Mouse (Mus musculus): Measurements from ENCODE around the gene Actn4.
"Not testable (repeated sequence)": the region's sequence is repeated elsewhere in the genome, so short reads cannot be mapped to it uniquely, and the experiment has no call there.

Gene Actn4

GRCm38 (mm10) chr7:28969672-28970394 is 7.7 kb upstream of the Actn4 start:
- no peak for DNase-seq (ENCODE audit: low read depth, low spot score)

DNA sequence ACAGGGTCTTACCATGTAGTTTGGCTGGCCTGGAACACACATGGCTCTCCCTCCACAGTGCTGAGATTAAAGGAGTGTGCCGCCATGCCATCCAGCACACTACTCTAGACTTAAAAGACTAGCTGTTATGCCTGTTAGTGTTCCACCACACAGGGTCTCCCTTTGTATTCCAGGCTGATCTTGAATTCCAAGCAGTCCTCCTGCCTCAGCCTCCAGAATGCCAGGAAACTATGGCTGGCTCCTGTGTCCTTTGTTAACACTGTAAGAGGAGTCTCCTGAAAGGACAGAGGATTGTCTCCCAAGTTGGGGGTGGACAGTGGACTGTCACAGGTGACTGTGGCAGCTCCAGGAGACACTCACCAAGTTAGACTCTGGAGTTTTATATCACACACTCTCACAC is 7.1 kb upstream of the Actn4 start:
- no peak for DNase-seq (ENCODE audit: low read depth, low spot score)

GRCm38 (mm10) chr7:28968120-28968519 is 6.0 kb upstream of the Actn4 start:
- not testable (repeated sequence) for DNase-seq (ENCODE audit: low read depth, low spot score)

- DNase-seq (ENCODE audit: low read depth, low spot score) = no peak
Measured at GRCm38 (mm10) chr7:28966751-28967505, 4.8 kb upstream of the Actn4 start.

DNA sequence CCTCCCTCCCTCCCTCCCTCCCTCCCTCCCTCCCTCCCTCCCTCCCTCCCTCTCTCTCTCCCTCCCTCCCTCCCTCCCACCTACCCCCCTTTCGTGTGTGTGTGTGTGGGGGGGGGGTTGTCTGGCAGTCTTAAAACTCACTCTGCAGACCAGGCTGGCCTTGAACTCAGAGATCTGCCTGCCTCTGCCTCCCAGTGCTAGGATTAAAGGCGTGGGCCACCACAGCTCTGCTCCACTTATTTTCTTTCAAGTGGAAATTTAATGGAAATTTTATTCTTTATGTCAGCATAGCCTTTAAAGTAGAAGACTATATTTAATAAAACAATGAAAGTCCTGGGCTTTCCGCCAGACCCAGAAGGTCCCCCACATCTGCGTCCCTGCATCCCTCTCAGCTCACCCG is 4.0 kb upstream of the Actn4 start:
- DNase-seq (ENCODE audit: low read depth, low spot score) = no peak

GRCm38 (mm10) chr7:28965346-28965840 is 3.3 kb upstream of the Actn4 start:
- peak; percentile 23 for DNase-seq (ENCODE audit: low read depth, low spot score)

- DNase-seq (ENCODE audit: low read depth, low spot score) = no peak
Measured at GRCm38 (mm10) chr7:28963399-28963923, 1.3 kb upstream of the Actn4 start.

DNA sequence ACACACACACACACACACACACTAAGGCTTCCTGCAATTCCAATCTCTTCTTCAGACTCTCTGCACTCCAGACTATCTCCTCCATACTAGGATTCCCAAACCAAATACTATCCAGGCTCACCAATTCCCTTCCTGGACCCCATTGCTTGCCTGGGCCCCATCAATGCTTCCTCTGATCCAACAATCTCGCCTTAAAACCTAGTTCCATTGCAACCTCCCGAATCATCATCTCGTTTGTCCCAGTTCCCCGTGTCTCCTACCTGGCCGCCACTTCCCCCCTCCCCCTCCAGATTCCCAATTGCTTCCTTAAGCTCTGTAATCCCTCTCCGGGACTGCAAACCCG is 585 bp downstream of the Actn4 start:
- no peak for DNase-seq (ENCODE audit: low read depth, low spot score)

DNA sequence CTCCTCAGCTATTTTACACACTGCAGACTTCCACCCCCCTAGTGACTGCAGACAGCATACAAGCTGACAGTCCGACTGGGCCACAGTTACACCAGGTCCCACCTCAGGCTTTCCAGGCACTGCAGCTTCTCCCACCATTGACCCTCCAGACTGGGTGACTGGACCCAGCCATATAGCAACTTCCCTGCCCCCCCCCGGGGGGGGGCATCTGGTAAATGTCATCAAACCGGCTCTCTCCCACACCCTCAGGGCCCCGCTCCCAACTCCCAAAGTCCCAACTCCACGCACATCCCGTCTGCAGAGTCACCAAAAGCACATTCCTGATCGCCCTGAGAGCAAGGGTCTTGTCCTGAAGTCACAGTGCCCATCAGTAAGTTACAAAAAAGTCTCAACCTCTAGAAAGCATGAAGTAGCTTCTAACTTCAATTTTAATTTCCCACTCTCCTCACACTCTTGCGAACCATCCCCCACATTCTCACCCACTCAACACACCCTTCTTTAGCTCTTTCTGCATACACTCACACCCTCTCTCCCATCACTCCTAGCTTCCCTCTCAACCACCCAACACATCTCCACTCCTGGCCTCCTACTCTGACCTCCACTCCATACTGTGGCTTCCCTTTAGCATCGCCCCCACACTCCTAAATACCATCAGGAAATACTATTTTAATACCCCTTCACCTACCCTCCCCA is 1.6 kb downstream of the Actn4 start:
- DNase-seq (ENCODE audit: low read depth, low spot score) = no peak

- no peak for DNase-seq (ENCODE audit: low read depth, low spot score)
Measured at GRCm38 (mm10) chr7:28959505-28960045, 2.6 kb downstream of the Actn4 start.

DNA sequence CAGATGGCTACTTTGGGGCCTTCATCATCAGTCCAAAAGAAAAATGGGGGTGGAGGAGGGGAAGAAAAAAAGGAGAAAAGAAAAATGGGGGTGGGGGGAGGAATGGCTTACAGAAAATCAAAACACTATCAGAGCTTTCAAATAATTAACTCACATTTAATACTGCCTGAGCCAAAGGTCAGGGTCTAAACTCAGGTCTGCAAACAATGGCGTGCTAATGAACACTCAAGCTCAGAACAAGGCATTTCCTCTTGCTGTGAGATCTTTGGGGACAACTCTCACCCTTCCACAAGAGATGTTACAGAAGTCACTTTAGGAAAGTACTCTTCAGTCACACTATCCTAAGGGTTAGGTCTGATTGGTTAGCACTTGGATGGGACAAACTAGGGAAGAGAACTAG is 3.4 kb downstream of the Actn4 start:
- no peak for DNase-seq (ENCODE audit: low read depth, low spot score)

- no peak for DNase-seq (ENCODE audit: low read depth, low spot score)
Measured at GRCm38 (mm10) chr7:28957997-28958725, 4.0 kb downstream of the Actn4 start.

GRCm38 (mm10) chr7:28957286-28957685 is 4.9 kb downstream of the Actn4 start:
- DNase-seq (ENCODE audit: low read depth, low spot score) = no peak

DNA sequence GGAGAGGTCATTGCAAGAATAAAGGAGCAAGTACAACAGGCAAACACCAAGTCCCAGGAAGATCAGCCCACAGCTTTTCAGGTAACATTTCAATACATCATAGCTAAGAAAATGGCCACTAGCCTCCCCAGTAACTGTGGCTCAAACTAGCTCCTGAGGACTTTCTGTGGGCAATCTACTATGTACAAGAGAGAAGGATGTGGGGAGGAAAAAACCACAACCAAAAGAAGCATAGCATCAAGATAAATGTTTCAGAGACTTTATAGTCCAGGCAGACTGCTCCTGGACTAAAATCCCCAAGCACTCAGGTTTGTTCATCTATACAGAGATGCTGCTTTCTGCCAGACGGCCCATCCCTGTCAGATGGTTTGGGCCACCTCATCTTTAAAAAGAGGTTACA is 5.9 kb downstream of the Actn4 start:
- DNase-seq (ENCODE audit: low read depth, low spot score) = no peak

- DNase-seq (ENCODE audit: low read depth, low spot score) = no peak
Measured at GRCm38 (mm10) chr7:28955295-28955897, 6.7 kb downstream of the Actn4 start.

GRCm38 (mm10) chr7:28954773-28955172 is 7.4 kb downstream of the Actn4 start:
- no peak for DNase-seq (ENCODE audit: low read depth, low spot score)

GRCm38 (mm10) chr7:28953476-28954376 is 8.4 kb downstream of the Actn4 start:
- no peak for DNase-seq (ENCODE audit: low read depth, low spot score)

GRCm38 (mm10) chr7:28952786-28953185 is 9.4 kb downstream of the Actn4 start:
- no peak for DNase-seq (ENCODE audit: low read depth, low spot score)

GRCm38 (mm10) chr7:28951764-28952163 is 10.4 kb downstream of the Actn4 start:
- DNase-seq (ENCODE audit: low read depth, low spot score) = no peak
